Mouse (Mus musculus) olfactory bulb, adult 2 months (tissue): Measurements from ENCODE around the gene Abcb9. TPM values are rescaled to one million over a fixed set of nuclear protein-coding genes. Genes with fewer than 3 reads are reported as not detected.

Experiments used
- H3K27ac ChIP-seq: fragments of 200-500 bp; 2 replicates; pipeline ENCODE4 v1.5.1; 2012; ENCODE audit warnings: low read depth, low read length; ENCODE audit not compliant: insufficient read depth
- H3K4me1 ChIP-seq: fragments of 200-500 bp; 2 replicates; pipeline ENCODE4 v1.6.1; 2012; ENCODE audit warnings: low read length; ENCODE audit not compliant: control insufficient read depth, insufficient read depth
- H3K4me3 ChIP-seq: fragments of 200-500 bp; 2 replicates; pipeline ENCODE4 v1.5.1; 2012; ENCODE audit warnings: mild to moderate bottlenecking, low read depth, low read length, moderate library complexity; ENCODE audit not compliant: insufficient read depth
- CTCF ChIP-seq: fragments of 200-500 bp; IDR thresholded peaks from 2 replicates; pipeline ENCODE4 v1.5.1; 2012; ENCODE audit warnings: low read depth, mild to moderate bottlenecking, low read length, moderate library complexity; ENCODE audit not compliant: insufficient read depth
- POLR2A ChIP-seq: fragments of 200-500 bp; IDR thresholded peaks from 2 replicates; pipeline ENCODE4 v1.6.1; 2012; ENCODE audit warnings: mild to moderate bottlenecking, low read depth, low read length, moderate library complexity; ENCODE audit not compliant: insufficient read depth
- WGBS: fragments of 180-500 bp; shearing (Covaris S2); methylation state at CpG from one replicate; pipeline ENCODE4 v1.1.7; 2018; 5-methylcytosine and 5-hydroxymethylcytosine counted together
- polyA plus RNA-seq: library from polyadenylated mRNA; stranded (reverse); fragments of >200 nt; gene quantifications from 2 replicates; pipeline ENCODE4 v1.2.4, GENCODE M21; 2012; ENCODE audit warnings: low replicate concordance; ENCODE audit not compliant: missing spikeins, insufficient read depth, insufficient read length

Abcb9 gene
- polyA plus RNA-seq, 1 experiment = not detected

DNA sequence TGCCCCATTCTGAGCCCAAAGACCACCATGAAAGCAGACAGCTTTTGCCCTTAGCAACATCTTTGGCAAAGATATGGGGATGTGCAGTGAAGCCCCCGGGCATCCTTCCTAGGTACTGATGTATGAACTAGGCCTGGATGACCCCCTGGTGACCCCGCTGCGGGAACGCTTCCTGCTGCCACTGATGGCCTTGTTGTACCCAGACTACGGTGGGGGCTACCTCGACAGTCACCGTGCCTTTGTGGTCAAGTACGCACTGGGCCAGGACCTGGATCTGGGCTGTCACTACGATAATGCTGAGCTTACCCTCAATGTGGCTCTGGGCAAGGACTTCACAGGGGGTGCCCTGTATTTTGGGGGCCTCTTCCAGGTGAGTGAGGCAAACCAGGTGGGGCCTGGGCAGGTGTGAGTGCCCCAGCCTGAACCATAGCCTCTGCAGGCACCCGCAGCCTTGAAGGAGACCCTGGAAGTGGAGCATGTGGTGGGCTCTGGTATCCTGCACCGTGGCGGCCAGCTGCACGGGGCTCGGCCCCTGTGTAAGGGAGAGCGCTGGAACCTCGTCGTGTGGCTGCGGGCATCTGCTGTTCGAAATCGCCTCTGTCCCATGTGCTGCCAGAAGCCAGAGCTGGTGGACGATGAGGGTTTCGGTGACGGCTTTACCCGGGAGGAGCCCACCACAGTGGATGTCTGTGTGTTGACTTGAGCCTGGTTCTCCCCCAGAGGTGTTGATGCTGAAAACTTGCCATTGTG lies 18.9 kb upstream of the Abcb9 start:
- no peak overlapping the region for H3K4me3 ChIP-seq
- WGBS = 91% methylated on average over 24 of the region's 24 CpGs
- H3K27ac ChIP-seq = no peak overlapping the region
- TF ChIP-seq CTCF = no peak
- no peak for TF ChIP-seq POLR2A
- H3K4me1 ChIP-seq = peaks cover 51% of the 10 kb centered on the region

DNA sequence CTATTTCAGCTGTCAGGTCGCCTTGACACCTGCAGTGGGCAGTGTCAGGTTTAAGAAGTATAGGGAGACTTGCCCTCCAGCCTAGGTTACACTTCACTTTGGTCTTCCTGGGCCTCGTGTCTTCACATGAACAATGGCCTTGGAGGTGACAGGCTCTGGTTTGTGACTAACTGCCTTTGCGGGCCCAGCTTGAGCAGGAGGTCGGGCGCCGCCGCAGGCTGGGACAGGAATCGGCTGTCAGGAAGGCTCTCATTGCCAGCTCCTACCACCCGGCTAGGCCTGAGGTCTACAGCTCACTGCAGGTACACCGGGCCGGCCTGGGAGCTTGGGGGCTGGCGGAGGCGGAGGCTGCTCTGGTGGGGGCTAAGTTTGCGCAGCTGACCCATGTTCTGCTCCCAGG lies 17.4 kb upstream of the Abcb9 start:
- TF ChIP-seq POLR2A (no peak), CTCF (no peak)

DNA sequence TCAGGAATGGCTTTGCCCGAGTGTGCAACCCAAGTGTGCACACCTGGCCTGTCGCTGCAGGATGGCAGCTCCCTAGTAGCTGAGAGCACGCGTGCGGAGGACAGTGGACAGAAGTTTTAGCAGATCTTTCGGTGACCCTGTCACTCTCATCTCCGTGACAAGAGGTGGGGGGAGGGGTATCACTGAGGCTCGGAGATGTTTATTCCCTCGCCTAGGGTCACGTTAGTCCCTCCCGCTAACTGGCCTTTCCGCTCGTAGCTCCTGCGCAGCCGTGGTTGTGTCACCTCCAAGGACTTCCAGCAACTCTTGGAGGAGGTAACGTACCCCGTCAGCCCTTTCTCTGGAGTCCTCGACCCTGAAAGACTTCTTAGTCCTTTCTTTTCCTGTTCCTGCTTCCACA lies 16.9 kb upstream of the Abcb9 start:
- TF ChIP-seq POLR2A (no peak), CTCF (no peak)
- H3K4me3 ChIP-seq = peak overlapping the region; percentile 98
- WGBS = under 1% methylated on average over 18 of the region's 18 CpGs
- peaks cover 40% of the 10 kb centered on the region for H3K4me1 ChIP-seq
- peak overlapping the region; percentile 50 for H3K27ac ChIP-seq

More for the DNA sequence above, 17.4 kb upstream of the Abcb9 start:
- peaks cover 43% of the 10 kb centered on the region for H3K4me1 ChIP-seq
- peak overlapping the region; percentile 50; the same call in 1 of the 2 replicates for H3K27ac ChIP-seq
- WGBS = 15% methylated on average over 14 of the region's 14 CpGs
- peak overlapping the region; percentile 98 for H3K4me3 ChIP-seq

DNA sequence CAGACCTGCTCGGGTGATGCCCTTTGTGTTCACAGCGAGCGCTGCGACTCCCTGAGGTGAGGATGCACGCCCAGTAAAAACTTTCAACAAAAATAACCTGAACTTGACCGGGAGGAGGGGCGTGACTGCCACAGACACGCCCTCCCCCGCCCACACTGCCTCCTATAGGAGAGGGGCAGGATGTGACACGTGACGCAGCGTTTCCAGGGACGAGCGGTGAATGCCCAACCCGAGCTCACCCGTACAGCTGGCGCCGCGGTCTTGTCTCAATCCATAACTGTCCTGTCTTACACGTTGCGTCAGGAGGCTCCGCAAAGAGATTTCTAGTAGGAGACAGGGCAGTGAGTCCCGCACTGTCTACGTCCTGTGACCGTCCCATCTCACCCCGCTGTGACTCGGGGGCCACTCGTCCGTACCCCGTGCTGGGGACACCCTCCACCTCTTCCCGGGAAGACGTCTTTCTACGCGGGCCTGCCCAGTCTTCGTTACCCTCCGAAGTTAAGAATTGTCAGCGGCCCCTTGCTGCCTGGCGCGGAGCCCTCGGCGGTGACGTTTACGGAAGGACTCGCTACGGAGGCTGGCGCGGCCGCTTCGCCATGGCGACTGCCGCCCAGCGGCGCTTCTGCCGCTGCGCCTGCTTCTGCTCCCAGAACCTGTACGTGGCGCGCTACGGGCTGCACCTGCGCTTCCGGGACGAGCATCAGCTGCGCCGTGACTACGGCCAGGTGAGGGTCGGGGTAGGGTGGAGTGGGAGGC lies 16.3 kb upstream of the Abcb9 start, which contains the start of gene Ogfod2:
TSS of gene Ogfod2 (plus strand) at position 556 of the 756 bp plus-strand sequence.
- no peak for TF ChIP-seq CTCF
- peak; percentile 35; the same call in 1 of the 2 replicates for TF ChIP-seq POLR2A
- Histone ChIP-seq H3K27ac (peak within 1 kb of the TSS; percentile 99), H3K4me1 (peaks cover 33% of the 10 kb centered on the region), H3K4me3 (peak within 1 kb of the TSS; percentile 98)
- under 1% methylated on average over 66 of the region's 66 CpGs for WGBS

DNA sequence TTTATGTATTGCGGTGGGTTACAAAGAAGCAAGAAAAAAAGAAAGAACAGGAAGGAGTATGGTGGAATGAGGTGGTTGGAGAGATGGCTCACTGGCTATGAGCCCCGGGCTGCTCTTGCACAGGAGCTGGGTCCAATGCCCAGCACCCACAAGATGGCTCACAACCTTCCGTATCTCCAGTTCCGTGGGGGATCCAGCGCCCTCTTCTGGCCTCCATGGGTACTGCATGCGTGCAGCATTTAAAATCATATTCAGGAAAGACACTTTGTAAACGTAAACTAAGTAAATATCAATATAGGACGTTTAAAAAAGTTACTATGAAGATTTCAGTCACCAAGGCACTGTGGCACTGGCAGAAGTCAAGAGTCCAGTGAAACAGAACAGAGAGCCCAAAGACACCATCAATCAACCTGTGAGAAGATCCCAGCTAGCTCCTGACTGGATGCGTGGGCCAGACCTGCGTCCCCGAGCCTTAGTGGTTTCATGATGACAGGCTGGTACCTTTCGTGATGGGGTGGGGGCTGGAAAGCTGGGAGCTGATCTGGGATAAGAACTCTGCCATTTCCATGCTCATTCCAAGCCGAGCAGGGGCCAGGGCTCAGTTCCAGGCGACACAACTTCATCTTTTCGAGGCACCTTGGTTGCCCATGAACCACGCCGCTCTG lies 15.6 kb upstream of the Abcb9 start:
- WGBS = 14% methylated on average over 17 of the region's 17 CpGs
- peak overlapping the region; percentile 98 for H3K4me3 ChIP-seq
- TF ChIP-seq POLR2A (no peak), CTCF (peak; percentile 64; the same call in 1 of the 2 replicates)
- H3K27ac ChIP-seq = peak overlapping the region; percentile 30; the same call in 1 of the 2 replicates
- peaks cover 28% of the 10 kb centered on the region for H3K4me1 ChIP-seq

DNA sequence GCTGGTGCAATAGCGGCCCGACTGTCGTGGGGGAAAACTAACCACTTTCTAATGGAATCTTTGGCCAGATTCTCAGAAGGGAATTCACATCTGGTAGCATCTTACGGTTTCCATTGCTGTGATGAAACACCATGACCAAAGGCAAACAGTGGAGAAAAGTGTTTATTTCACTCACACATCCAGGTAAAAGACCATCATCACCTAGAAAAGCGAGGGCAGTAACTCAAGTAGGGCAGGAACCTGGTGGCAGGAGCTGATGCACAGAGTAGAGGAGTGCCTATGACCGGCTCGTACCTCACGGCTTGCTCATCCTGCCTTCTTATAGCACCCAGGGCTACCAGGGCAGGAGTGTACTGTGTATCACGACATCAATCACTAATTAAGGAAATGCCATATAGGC lies 8.0 kb upstream of the Abcb9 start:
- Histone ChIP-seq H3K4me3 (no peak overlapping the region), H3K4me1 (no peaks in the 10 kb centered on the region), H3K27ac (no peak overlapping the region)
- TF ChIP-seq CTCF (no peak), POLR2A (no peak)
- WGBS = 96% methylated on average over 9 of the region's 9 CpGs

DNA sequence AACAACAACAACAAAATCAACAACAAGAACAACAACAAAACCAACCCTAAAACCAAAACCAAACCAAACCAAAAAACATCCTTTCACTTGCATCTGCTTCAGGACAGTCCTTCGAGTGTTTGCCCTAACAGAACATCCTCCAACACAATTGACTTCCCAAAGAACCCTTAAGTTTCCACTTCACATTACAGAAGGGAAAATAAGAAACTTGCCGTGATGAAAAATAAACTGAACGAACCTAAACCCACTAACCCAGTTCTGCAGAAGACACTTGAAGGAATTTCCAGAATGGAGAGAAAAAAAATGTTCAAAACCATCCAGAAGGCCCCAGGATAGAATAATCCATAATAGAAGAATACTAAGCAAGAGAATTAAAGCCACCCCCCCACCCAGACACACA lies 7.4 kb upstream of the Abcb9 start:
- H3K4me1 ChIP-seq = no peaks in the 10 kb centered on the region
- 88% methylated on average over 3 of the region's 3 CpGs for WGBS
- no peak for TF ChIP-seq CTCF
- no peak for TF ChIP-seq POLR2A

DNA sequence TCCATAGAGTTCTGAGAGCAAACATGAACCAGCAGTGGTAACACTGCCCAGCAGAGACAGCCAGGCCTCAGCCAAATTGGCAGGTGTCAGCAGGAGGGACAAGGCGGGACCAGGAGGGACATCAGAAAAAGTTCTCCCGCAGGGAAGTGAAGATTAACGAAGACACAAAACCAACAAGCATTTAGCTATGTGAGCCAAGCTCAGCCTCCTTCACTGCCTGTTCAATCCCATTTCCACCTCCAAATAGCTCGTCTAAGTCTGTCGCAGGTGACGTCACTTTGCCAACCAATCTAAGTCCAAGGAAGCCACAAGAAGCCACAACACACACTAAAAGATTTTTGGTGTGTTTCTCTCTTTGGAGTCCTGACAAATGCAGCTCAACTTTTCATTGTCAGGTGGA lies 6.7 kb upstream of the Abcb9 start:
- 84% methylated on average over 6 of the region's 6 CpGs for WGBS
- Histone ChIP-seq H3K4me1 (no peaks in the 10 kb centered on the region), H3K27ac (no peak overlapping the region), H3K4me3 (no peak overlapping the region)
- TF ChIP-seq CTCF (no peak), POLR2A (no peak)

More for the DNA sequence above, 7.4 kb upstream of the Abcb9 start:
- no peak overlapping the region for H3K27ac ChIP-seq
- no peak overlapping the region for H3K4me3 ChIP-seq
